Mouse (Mus musculus): ENCODE results near the gene Shc2.

DNA sequence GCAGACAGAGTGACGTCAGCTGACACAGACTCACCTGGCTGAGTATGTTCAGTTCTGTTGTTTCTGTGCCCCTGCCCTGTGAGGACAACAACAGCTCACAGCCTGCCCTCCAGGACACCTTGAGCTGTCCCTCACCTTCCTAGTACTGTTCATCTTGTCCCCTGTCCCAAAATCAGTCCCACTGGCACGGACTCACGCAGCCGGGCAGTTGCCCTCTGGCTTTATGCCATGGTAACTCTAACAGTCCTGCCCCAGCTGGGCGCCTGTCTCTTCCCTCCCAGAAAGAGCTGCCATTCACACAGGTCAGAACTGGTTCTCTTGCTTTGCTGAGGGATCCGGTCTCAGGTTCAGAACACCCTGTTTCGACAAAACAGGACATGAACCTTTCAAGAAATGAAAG, 15.1 kb upstream of the Shc2 start:
- TF ChIP-seq CTCF (IDR thresholded peaks at IDR 0.05 in 2 of 3, conservative IDR thresholded peaks at IDR 0.05 in 1 of 3; ENCODE audit: control insufficient read depth in 1 of 3, insufficient read depth in 1 of 3, low read depth in 2 of 3, low read length in 3 of 3, poor library complexity in 1 of 3, severe bottlenecking in 1 of 3) (no peak), SIN3A (IDR thresholded peaks at IDR 0.05; ENCODE audit: low read length) (no peak), MAFK (IDR thresholded peaks at IDR 0.05; ENCODE audit: borderline replicate concordance, low read depth, low read length) (no peak), SMC3 (IDR thresholded peaks at IDR 0.05; ENCODE audit: low read depth, low read length) (no peak), MAX (IDR thresholded peaks at IDR 0.05; ENCODE audit: low read length) (no peak), MAZ (IDR thresholded peaks at IDR 0.05; ENCODE audit: low read depth, low read length) (no peak), POLR2A (IDR thresholded peaks at IDR 0.05; ENCODE audit: control insufficient read depth in 1 of 2, insufficient read depth in 1 of 2, low read depth in 1 of 2, low read length in 2 of 2, poor library complexity in 1 of 2) (no peak)
